Mouse (Mus musculus) heart, adult 11 months (tissue): ENCODE results near the gene Cyp27b1.
"Not testable (repeated sequence)": the region's sequence is repeated elsewhere in the genome, so short reads cannot be mapped to it uniquely, and the experiment has no call there.

ENCODE experiments used
- DNase-seq: peaks from one replicate; pipeline ENCODE4 v3.0.0; 2022

Gene Cyp27b1

GRCm38 (mm10) chr10:127071203-127071602 is 23.2 kb downstream of the Cyp27b1 start:
- DNase-seq = peak; percentile 88

GRCm38 (mm10) chr10:127072270-127072669 is 24.2 kb downstream of the Cyp27b1 start:
- DNase-seq = not testable (repeated sequence)

- DNase-seq = not testable (repeated sequence)
Observed at GRCm38 (mm10) chr10:127072969-127073368, 24.9 kb downstream of the Cyp27b1 start.

- DNase-seq = no peak
Observed at GRCm38 (mm10) chr10:127073981-127074380, 25.9 kb downstream of the Cyp27b1 start.

- peak; percentile 93 for DNase-seq
Observed at GRCm38 (mm10) chr10:127075080-127075479, 27.0 kb downstream of the Cyp27b1 start, which contains the start of gene Agap2. TSS of gene Agap2 (plus strand) at chr10:127075284.

- DNase-seq = peak; percentile 97
Observed at GRCm38 (mm10) chr10:127075651-127076050, 27.6 kb downstream of the Cyp27b1 start.

- DNase-seq = peak; percentile 95
Observed at GRCm38 (mm10) chr10:127076082-127076481, 28.0 kb downstream of the Cyp27b1 start.

- DNase-seq = no peak
Observed at GRCm38 (mm10) chr10:127077515-127077914, 29.5 kb downstream of the Cyp27b1 start.

- DNase-seq = peak; percentile 95
Observed at GRCm38 (mm10) chr10:127078001-127078676, 30.1 kb downstream of the Cyp27b1 start.

- peak; percentile 97 for DNase-seq
Observed at GRCm38 (mm10) chr10:127078677-127079575, 30.9 kb downstream of the Cyp27b1 start.

GRCm38 (mm10) chr10:127079665-127080391 is 31.8 kb downstream of the Cyp27b1 start:
- DNase-seq = no peak

GRCm38 (mm10) chr10:127080901-127081780 is 33.1 kb downstream of the Cyp27b1 start:
- DNase-seq = peak; percentile 98

- DNase-seq = no peak
Observed at GRCm38 (mm10) chr10:127081996-127082620, 34.1 kb downstream of the Cyp27b1 start.

GRCm38 (mm10) chr10:127083292-127083914 is 35.4 kb downstream of the Cyp27b1 start:
- peak; percentile 88 for DNase-seq

- DNase-seq = no peak
Observed at GRCm38 (mm10) chr10:127083915-127084306, 35.9 kb downstream of the Cyp27b1 start.

GRCm38 (mm10) chr10:127085052-127085451 is 37.0 kb downstream of the Cyp27b1 start:
- DNase-seq = peak; percentile 86

GRCm38 (mm10) chr10:127085633-127086032 is 37.6 kb downstream of the Cyp27b1 start:
- no peak for DNase-seq

GRCm38 (mm10) chr10:127090560-127091411 is 42.7 kb downstream of the Cyp27b1 start:
- DNase-seq = peak; percentile 93

- peak; percentile 93 for DNase-seq
Observed at GRCm38 (mm10) chr10:127091507-127092396, 43.7 kb downstream of the Cyp27b1 start.
